Mouse (Mus musculus) C2C12 (cell line): ENCODE results near the gene Crtc1.

ENCODE experiments used
- CEBPB ChIP-seq: IDR thresholded peaks from one replicate; pipeline ENCODE4 v1.6.1; 2011; ENCODE audit warnings: low read depth, mild to moderate bottlenecking, control low read depth, moderate library complexity
- CTCF ChIP-seq: IDR thresholded peaks from one replicate; pipeline ENCODE4 v1.5.1; 2011; ENCODE audit not compliant: control insufficient read depth, insufficient read depth, insufficient read length
- FOSL1 ChIP-seq: IDR thresholded peaks from one replicate; pipeline ENCODE4 v1.8.0; 2011; ENCODE audit warnings: mild to moderate bottlenecking, low read length; ENCODE audit not compliant: poor library complexity, insufficient read depth, severe bottlenecking
- MAX ChIP-seq: IDR thresholded peaks from one replicate; pipeline ENCODE4 v1.6.1; 2011; ENCODE audit warnings: mild to moderate bottlenecking, control low read depth
- MYOD1 ChIP-seq: IDR thresholded peaks from one replicate; pipeline ENCODE4 v1.6.1; 2011; ENCODE audit warnings: low read depth; ENCODE audit not compliant: control insufficient read depth, insufficient read length
- MYOG ChIP-seq: IDR thresholded peaks from one replicate; pipeline ENCODE4 v1.6.1; 2011; ENCODE audit not compliant: control insufficient read depth, insufficient read length; ENCODE audit errors: extremely low read depth
- USF1 ChIP-seq: IDR thresholded peaks from one replicate; pipeline ENCODE4 v1.6.1; 2011; ENCODE audit warnings: low read depth, mild to moderate bottlenecking, control low read depth, moderate library complexity

DNA sequence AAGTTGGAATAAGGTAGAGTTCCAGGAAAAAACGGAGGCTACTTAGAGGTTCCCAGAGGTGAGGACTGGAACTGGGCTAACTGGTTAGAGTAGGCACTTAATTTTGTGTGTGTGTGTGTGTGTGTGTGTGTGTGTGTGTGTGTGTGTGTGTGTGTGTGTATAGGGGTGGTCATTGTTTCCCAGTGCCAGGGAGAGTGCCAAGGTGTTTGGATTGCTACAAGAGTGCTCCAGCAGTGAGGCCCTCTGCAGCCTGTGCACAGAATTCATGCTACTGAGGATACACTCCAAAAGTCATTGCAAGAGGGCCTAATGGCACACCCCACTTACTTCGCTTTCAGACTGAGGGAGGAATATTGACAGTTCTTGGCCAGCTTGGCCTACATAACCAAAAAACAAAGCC lies 43.6 kb upstream of the Crtc1 start:
- TF ChIP-seq CTCF: no peak
- TF ChIP-seq USF1: no peak
- no peak for TF ChIP-seq FOSL1
- TF ChIP-seq MYOG: no peak
- TF ChIP-seq CEBPB: no peak
- TF ChIP-seq MAX: no peak
- TF ChIP-seq MYOD1: no peak
